Mouse (Mus musculus) CH12.LX (cell line): ENCODE data around the gene Acsbg1. TPM values are rescaled to one million over a fixed set of nuclear protein-coding genes. Genes with fewer than 3 reads are reported as not detected.
A peak's percentile ranks its signal among the peaks of the same experiment; 100 is the strongest.

ENCODE experiments used
- DNase-seq: peaks from one replicate; pipeline ENCODE4 v3.0.0-alpha.2; 2013; ENCODE audit errors: extremely low read depth
- H3K27ac ChIP-seq: 2 replicates; pipeline ENCODE4 v1.5.1; 2012; ENCODE audit warnings: low read depth, mild to moderate bottlenecking, control low read depth, moderate library complexity; ENCODE audit not compliant: insufficient read depth
- H3K27me3 ChIP-seq: replicated peaks from 2 replicates; pipeline ENCODE3; 2012; ENCODE audit warnings: inconsistent platforms
- H3K36me3 ChIP-seq, 2 experiments: replicated peaks in 1 of 2; 2 replicates each; pipeline versions ENCODE3 to v1.6.1; 2012; ENCODE audit warnings: inconsistent platforms in 1 of 2, low read length in 1 of 2, mild to moderate bottlenecking in 1 of 2, mixed read lengths in 1 of 2, moderate library complexity in 1 of 2; ENCODE audit not compliant: control insufficient read depth in 1 of 2, insufficient read depth in 1 of 2
- H3K4me1 ChIP-seq, 2 experiments: 2 replicates each; pipeline ENCODE4 v1.6.1; 2012; ENCODE audit warnings: inconsistent platforms in 1 of 2, moderate library complexity in 1 of 2; ENCODE audit not compliant: insufficient read depth in 2 of 2, control insufficient read depth in 1 of 2
- H3K4me2 ChIP-seq: 2 replicates; pipeline ENCODE4 v1.6.1; 2012; ENCODE audit warnings: low read depth, mild to moderate bottlenecking, control low read depth; ENCODE audit not compliant: poor library complexity, insufficient read depth, severe bottlenecking
- H3K4me3 ChIP-seq, 3 experiments: fragments of 150-350 bp in 1 of 3; sonication (generic) in 1 of 3; replicated peaks in 1 of 3; 2 replicates each; pipeline versions ENCODE3 to v1.5.1; 2011 to 2012; ENCODE audit warnings: low read depth in 2 of 3, low read length in 2 of 3, mild to moderate bottlenecking in 2 of 3, moderate library complexity in 2 of 3, control low read depth in 1 of 3, improper control_type of control experiment in 1 of 3, inconsistent platforms in 1 of 3, mixed read lengths in 1 of 3; ENCODE audit not compliant: poor library complexity in 1 of 3
- H3K79me2 ChIP-seq: replicated peaks from 2 replicates; pipeline ENCODE4 v1.6.1; 2012; ENCODE audit warnings: mild to moderate bottlenecking, moderate library complexity; ENCODE audit not compliant: control insufficient read depth, poor library complexity, insufficient read depth, severe bottlenecking; ENCODE audit errors: extremely low read depth
- H3K9ac ChIP-seq: 2 replicates; pipeline ENCODE4 v1.6.1; 2012; ENCODE audit warnings: low read depth, mild to moderate bottlenecking, control low read depth, moderate library complexity; ENCODE audit not compliant: insufficient read depth
- H3K9me3 ChIP-seq: replicated peaks from 2 replicates; pipeline ENCODE3; 2012; ENCODE audit warnings: low read length, inconsistent platforms, mixed read lengths
- CHD1 ChIP-seq: IDR thresholded peaks from 2 replicates; pipeline ENCODE4 v1.6.1; 2012; ENCODE audit warnings: low read depth, low read length, improper control_type of control experiment, inconsistent platforms
- CHD2 ChIP-seq: IDR thresholded peaks from 2 replicates; pipeline ENCODE4 v1.6.1; 2011; ENCODE audit warnings: low read length, improper control_type of control experiment
- CTCF ChIP-seq, 2 experiments: IDR thresholded peaks in 1 of 2; conservative IDR thresholded peaks in 1 of 2; 2 replicates each; pipeline ENCODE4 v1.5.1; 2011 to 2012; ENCODE audit warnings: low read depth in 2 of 2, low read length in 2 of 2, improper control_type of control experiment in 1 of 2, inconsistent platforms in 1 of 2, mild to moderate bottlenecking in 1 of 2, moderate library complexity in 1 of 2
- E2F4 ChIP-seq: IDR thresholded peaks from 2 replicates; pipeline ENCODE4 v1.6.1; 2011; ENCODE audit warnings: low read depth, low read length, improper control_type of control experiment; ENCODE audit not compliant: insufficient replicate concordance
- ETS1 ChIP-seq: conservative IDR thresholded peaks from 2 replicates; pipeline ENCODE4 v1.6.1; 2012; ENCODE audit warnings: low read depth, mild to moderate bottlenecking, inconsistent platforms, low read length, improper control_type of control experiment, moderate library complexity
- GABPA ChIP-seq: IDR thresholded peaks from 2 replicates; pipeline ENCODE4 v1.6.1; 2012; ENCODE audit warnings: low read depth, low read length, improper control_type of control experiment, inconsistent platforms; ENCODE audit not compliant: insufficient replicate concordance
- IRF4 ChIP-seq: IDR thresholded peaks from 2 replicates; pipeline ENCODE4 v1.6.1; 2014; ENCODE audit warnings: low read depth, mild to moderate bottlenecking, inconsistent platforms, low read length, improper control_type of control experiment
- JUN ChIP-seq: IDR thresholded peaks from 2 replicates; pipeline ENCODE4 v1.6.1; 2011; ENCODE audit warnings: low read depth, mild to moderate bottlenecking, low read length, improper control_type of control experiment, moderate library complexity; ENCODE audit not compliant: insufficient read depth
- JUND ChIP-seq: conservative IDR thresholded peaks from 2 replicates; pipeline ENCODE4 v1.6.1; 2011; ENCODE audit warnings: low read depth, low read length, improper control_type of control experiment
- KAT2A ChIP-seq: IDR thresholded peaks from 2 replicates; pipeline ENCODE4 v1.6.1; 2012; ENCODE audit warnings: low read length, improper control_type of control experiment, inconsistent platforms; ENCODE audit not compliant: insufficient replicate concordance
- MAX ChIP-seq: IDR thresholded peaks from 2 replicates; pipeline ENCODE4 v1.6.1; 2011; ENCODE audit warnings: low read length, improper control_type of control experiment
- MEF2A ChIP-seq: IDR thresholded peaks from 2 replicates; pipeline ENCODE4 v1.6.1; 2014; ENCODE audit warnings: low read depth, mild to moderate bottlenecking, inconsistent platforms, low read length, improper control_type of control experiment, borderline replicate concordance
- NELFE ChIP-seq: IDR thresholded peaks from 2 replicates; pipeline ENCODE4 v1.6.1; 2011; ENCODE audit warnings: low read depth, low read length, improper control_type of control experiment
- PAX5 ChIP-seq: IDR thresholded peaks from 2 replicates; pipeline ENCODE4 v1.6.1; 2012; ENCODE audit warnings: low read length, inconsistent platforms, mixed read lengths
- POLR2A ChIP-seq: IDR thresholded peaks from 2 replicates; pipeline ENCODE4 v1.6.1; 2011; ENCODE audit warnings: low read depth, mild to moderate bottlenecking, improper control_type of control experiment, low read length
- POLR2AphosphoS2 ChIP-seq: IDR thresholded peaks from 2 replicates; pipeline ENCODE4 v1.6.1; 2011; ENCODE audit warnings: low read depth, low read length, improper control_type of control experiment
- TBP ChIP-seq: conservative IDR thresholded peaks from 2 replicates; pipeline ENCODE4 v1.6.1; 2011; ENCODE audit warnings: low read depth, low read length, improper control_type of control experiment
- TCF12 ChIP-seq: IDR thresholded peaks from 2 replicates; pipeline ENCODE4 v1.6.1; 2014; ENCODE audit warnings: low read depth, mild to moderate bottlenecking, inconsistent platforms, low read length, improper control_type of control experiment
- UBTF ChIP-seq: IDR thresholded peaks from 2 replicates; pipeline ENCODE4 v1.6.1; 2012; ENCODE audit warnings: low read depth, mild to moderate bottlenecking, inconsistent platforms, low read length, improper control_type of control experiment, moderate library complexity
- USF1 ChIP-seq: IDR thresholded peaks from 2 replicates; pipeline ENCODE4 v1.6.1; 2014; ENCODE audit warnings: low read depth, mild to moderate bottlenecking, inconsistent platforms, low read length, improper control_type of control experiment
- USF2 ChIP-seq: conservative IDR thresholded peaks from 2 replicates; pipeline ENCODE4 v1.6.1; 2011; ENCODE audit warnings: low read depth, low read length, improper control_type of control experiment
- ZMIZ1 ChIP-seq: IDR thresholded peaks from 2 replicates; pipeline ENCODE4 v1.6.1; 2012; ENCODE audit warnings: low read depth, mild to moderate bottlenecking, inconsistent platforms, low read length, improper control_type of control experiment
- dilution Hi-C: fragments of 300-500 bp; cut with MboI; formaldehyde crosslinking; loops from 2 replicates; pipeline ENCODE4 v1.14.3; 2020; ENCODE audit warnings: low sequenced_read_pairs; ENCODE audit not compliant: extremely low pct_unique_long_range_greater_than_20kb, extremely low pct_ligation_motif_present
- in situ Hi-C: fragments of 300-500 bp; cut with MboI; formaldehyde crosslinking; loops from 3 replicates; pipeline ENCODE4 v1.14.3; 2019; ENCODE audit warnings: low sequenced_read_pairs, low pct_ligation_motif_present, low pct_unique_long_range_greater_than_20kb, mixed read lengths
- polyA plus RNA-seq: library from polyadenylated mRNA; unstranded; fragments of >175 nt; gene quantifications from 2 replicates; pipeline ENCODE4 v1.2.1, GENCODE M21; 2012; ENCODE audit warnings: low read depth; ENCODE audit not compliant: insufficient read length
- total RNA-seq, 2 experiments: library from RNA; depleted of rRNA; stranded (reverse); fragments of 300-350 nt in 1 of 2; fragments of >200 nt in 1 of 2; gene quantifications; 2 replicates each; pipeline ENCODE4 v1.2.3; 2012 to 2014

The Acsbg1 gene
- total and polyA plus RNA-seq, 3 experiments: 16.8 to 24.0 (median 23.6) TPM

GRCm38 (mm10) chr9:54700174-54700475, 38.5 kb upstream of the Acsbg1 start:
- H3K27ac ChIP-seq: no peak overlapping the region
- no peaks in the 10 kb centered on the region; the same call in 1 of the 2 replicates for H3K79me2 ChIP-seq
- 0 out of 4 replicates have a peak, but pooled peaks cover 0 to 3% of the 10 kb centered on the region in 2 experiments for H3K4me1 ChIP-seq
- no peaks in the 10 kb centered on the region for H3K36me3 ChIP-seq
- H3K9ac ChIP-seq: peak overlapping the region; percentile 77; the same call in 1 of the 2 replicates
- H3K9me3 ChIP-seq: peaks cover 13% of the 10 kb centered on the region
- dilution Hi-C loops (no loop called here), in situ Hi-C loops (no loop called here)
- H3K4me2 ChIP-seq: peak overlapping the region; percentile 69
- no peak for DNase-seq
- peaks cover 30% of the 10 kb centered on the region for H3K27me3 ChIP-seq
- peak overlapping the region; percentile 46 to 65 (median 48) for H3K4me3 ChIP-seq
- TF ChIP-seq NELFE: no peak
- TF ChIP-seq CTCF (conservative IDR thresholded peaks at IDR 0.05 in 1 of 2, IDR thresholded peaks at IDR 0.05 in 1 of 2; ENCODE audit: low read depth in 2 of 2, low read length in 2 of 2): no peak
- TF ChIP-seq ZMIZ1: no peak
- no peak for TF ChIP-seq MEF2A
- no peak for TF ChIP-seq POLR2A
- TF ChIP-seq ETS1: no peak
- no peak for TF ChIP-seq GABPA
- no peak for TF ChIP-seq POLR2AphosphoS2
- no peak for TF ChIP-seq JUN
- TF ChIP-seq TCF12: no peak
- no peak for TF ChIP-seq CHD1
- no peak for TF ChIP-seq E2F4
- TF ChIP-seq IRF4: no peak
- no peak for TF ChIP-seq USF1
- TF ChIP-seq CHD2: no peak
- no peak for TF ChIP-seq JUND
- no peak for TF ChIP-seq UBTF
- no peak for TF ChIP-seq USF2
- TF ChIP-seq, all 38 proteins: peak for 0

DNA sequence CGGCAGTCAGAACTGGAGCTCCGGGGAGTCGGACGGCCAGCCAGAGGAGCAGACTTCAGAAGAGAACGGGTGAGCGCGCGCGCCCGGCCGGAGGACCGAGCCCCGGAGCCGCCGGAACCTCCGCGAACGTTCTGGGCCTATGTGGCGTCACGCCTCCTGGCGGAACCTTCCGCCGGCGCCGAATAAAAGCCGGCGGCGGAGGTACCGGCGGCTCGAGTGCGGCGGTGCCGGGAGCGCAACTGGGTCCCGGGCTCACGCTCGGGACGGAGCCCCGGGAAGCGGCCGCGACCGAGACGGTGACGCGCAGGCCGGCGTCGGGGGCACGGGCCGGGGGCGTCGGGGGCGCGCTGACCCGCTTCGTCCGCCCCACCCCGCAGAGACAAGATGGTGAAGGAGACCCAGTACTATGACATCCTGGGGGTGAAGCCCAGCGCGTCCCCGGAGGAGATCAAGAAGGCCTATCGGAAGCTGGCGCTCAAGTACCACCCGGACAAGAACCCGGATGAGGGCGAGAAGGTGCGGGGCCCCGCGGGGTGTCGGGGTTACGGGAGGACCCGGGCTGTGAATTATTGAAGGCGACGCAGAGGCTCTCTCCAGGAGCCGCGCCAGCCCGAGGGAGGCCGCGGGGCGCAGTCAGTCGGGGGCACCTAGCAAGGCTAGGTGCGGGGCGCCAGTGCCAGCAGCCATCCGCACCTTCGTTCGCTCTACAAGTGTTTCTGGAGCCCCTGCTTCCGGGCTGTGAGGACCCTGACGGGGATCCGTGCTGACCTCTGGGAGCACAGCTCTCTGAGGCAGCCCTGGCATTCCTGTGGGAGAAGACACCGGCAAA, 37.9 kb upstream of the Acsbg1 start:
- TF ChIP-seq NELFE (peak; percentile 62), IRF4 (0 out of 2 replicates have a peak, but pooled peaks have one; percentile 7), POLR2A (peak; percentile 73; the same call in 1 of the 2 replicates), ZMIZ1 (peak; percentile 68), KAT2A (0 out of 2 replicates have a peak, but pooled peaks have one; percentile 35), CHD2 (no peak), TCF12 (peak; percentile 29; the same call in 1 of the 2 replicates), MAX (no peak), UBTF (0 out of 2 replicates have a peak, but pooled peaks have one; percentile 38), TBP (0 out of 2 replicates have a peak, but pooled peaks have one; percentile 35), PAX5 (no peak)
- H3K27me3 ChIP-seq: peaks cover 32% of the 10 kb centered on the region
- peak overlapping the region; percentile 69; the same call in 1 of the 2 replicates for H3K4me2 ChIP-seq
- peak overlapping the region; percentile 77 for H3K9ac ChIP-seq
- DNase-seq: no peak
- peak overlapping the region; percentile 46 to 65 (median 48) for H3K4me3 ChIP-seq
- H3K36me3 ChIP-seq: no peaks in the 10 kb centered on the region
- H3K9me3 ChIP-seq: peaks cover 13% of the 10 kb centered on the region
- H3K4me1 ChIP-seq: 0 out of 4 replicates have a peak, but pooled peaks cover 0 to 3% of the 10 kb centered on the region in 2 experiments
- dilution Hi-C loops (no loop called here), in situ Hi-C loops (no loop called here)
- H3K79me2 ChIP-seq: no peaks in the 10 kb centered on the region; the same call in 1 of the 2 replicates
- no peak overlapping the region for H3K27ac ChIP-seq
